Mouse (Mus musculus) ES-E14 (cell line): ENCODE data around the gene Ppie.

Source experiments
- CHD2 ChIP-seq: IDR thresholded peaks from 2 replicates; pipeline ENCODE4 v1.6.1; 2014; ENCODE audit warnings: mild to moderate bottlenecking, low read depth, low read length, inconsistent platforms
- HCFC1 ChIP-seq: IDR thresholded peaks from 2 replicates; pipeline ENCODE4 v1.6.1; 2012; ENCODE audit warnings: low read length, inconsistent platforms, borderline replicate concordance; ENCODE audit not compliant: insufficient read depth

- no peak for TF ChIP-seq CHD2
- no peak for TF ChIP-seq HCFC1
Observed at GRCm38 (mm10) chr4:123106864-123107263, 32.9 kb downstream of the Ppie start.
